Mouse (Mus musculus): ENCODE measurements around the gene Klf5. TPM values are rescaled to one million over a fixed set of nuclear protein-coding genes. Genes with fewer than 3 reads are reported as not detected.

Klf5 gene
- total RNA-seq (2017) = 1.2 and 1.3 TPM in 2 replicates

DNA sequence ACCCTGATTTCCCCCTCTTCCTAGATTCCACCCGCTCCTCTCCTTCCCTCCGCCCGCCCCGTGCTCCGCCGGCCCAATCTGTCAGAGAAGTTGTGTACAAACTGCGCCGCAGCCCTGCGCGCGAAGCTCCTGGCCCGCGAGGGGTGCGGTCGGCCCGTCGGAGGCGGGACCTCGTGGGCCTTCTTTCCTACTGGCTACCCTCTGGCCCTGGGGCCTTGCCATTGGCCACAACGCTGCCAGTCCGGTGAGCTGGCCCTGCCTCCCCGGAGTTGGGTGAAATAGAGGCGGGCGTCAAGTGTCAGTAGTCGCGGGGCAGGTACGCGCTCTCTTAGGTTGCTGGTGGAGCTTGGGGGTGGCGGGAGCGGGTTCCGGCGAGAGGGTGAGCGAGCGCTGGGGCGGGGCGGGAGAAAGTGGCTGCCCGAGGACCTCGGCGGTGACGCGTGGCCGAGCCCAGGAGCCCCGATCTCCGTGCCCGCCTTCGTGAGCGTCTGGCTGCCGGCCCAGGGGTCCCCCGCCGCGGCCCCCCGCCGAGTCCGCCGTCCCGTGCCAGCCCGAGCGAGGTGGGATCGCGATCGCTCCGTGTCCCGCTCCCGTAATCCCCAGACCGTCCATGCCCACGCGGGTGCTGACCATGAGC is at the start of gene Klf5:
TSS of gene Klf5 (plus strand) at position 307 of the 637 bp plus-strand sequence.
- ATAC-seq (replicated peaks; ENCODE audit: low read depth, poor library complexity, severe bottlenecking) = peak; percentile 98

DNA sequence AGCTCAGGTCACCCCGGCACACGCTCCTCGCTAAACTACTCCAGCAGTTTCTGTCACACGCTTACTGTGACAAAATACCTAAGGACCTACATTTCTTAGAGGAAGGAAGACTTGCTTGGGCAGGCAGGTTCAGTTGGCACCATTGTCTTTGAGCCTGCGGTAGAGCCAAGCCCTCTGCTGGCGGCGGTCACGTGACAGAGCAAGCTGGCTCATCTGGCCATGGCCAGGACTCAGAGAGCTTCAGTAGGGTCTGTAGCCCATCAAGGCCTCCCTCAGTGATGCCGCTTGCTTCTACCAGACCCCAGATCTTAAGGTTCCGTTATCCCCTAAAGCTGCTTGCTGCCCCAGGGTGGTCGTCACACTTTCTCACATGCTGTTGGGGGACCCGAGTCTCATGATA is 36.5 kb upstream of the Klf5 start:
- no peak for ATAC-seq (replicated peaks; ENCODE audit: low read depth, poor library complexity, severe bottlenecking)

DNA sequence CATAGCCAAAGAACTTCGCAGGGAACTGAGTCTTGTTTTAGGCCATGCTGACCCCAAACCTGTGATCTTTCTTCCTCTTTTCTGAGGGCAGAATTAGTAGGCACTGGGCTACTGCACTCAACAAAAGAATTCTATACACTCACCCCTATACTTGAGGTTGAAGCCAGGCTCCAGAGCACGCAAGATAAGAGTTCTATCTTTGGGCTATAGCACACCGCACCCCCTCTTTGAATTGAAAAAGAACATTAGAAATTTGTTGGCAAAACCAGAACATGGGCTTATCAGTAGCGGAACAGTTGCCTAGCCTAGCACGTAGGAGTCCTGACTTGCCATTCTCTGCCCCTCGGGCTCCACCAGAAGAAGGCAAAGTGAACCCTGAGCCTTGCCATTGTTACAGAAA is 34.7 kb upstream of the Klf5 start:
- ATAC-seq (replicated peaks; ENCODE audit: low read depth, poor library complexity, severe bottlenecking) = peak; percentile 62

DNA sequence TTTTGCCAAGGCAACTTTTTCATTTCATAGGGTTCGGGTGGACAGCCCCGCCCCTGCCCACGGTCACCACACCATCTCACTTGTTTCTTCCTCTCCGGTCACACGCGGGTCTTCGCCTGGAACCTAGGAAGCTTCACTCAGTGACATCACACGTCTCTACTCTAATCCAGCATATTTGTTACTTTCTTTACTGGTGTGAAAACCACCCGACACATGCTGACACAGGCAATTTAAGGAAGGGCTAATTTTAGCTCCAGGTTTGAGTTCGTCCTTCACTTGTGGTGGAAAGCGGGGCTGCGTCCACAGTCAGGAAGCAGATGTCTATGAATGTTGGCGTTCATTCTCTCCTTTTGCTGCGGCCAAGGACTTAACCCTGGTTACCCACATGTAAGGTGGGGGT is 32.7 kb upstream of the Klf5 start:
- peak; percentile 80 for ATAC-seq (replicated peaks; ENCODE audit: low read depth, poor library complexity, severe bottlenecking)

DNA sequence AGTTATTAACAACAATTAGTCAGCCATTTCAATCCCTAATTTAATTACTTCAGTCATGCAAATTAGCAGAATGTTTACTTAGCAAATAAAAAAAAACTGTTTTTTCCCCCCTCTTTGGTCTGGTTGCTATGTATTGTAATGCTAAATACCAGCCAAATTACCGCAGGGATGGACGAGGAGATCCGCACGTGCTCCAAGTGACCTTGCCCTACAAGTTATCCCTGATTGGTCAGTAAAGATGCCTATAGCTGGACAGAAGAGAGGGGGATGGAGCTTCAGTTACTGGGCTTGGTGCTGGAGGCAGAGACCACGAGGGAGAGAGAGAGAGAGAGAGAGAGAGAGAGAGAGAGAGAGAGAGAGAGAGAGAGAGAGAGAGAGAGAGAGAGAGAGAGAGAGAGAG is 31.7 kb upstream of the Klf5 start:
- ATAC-seq (replicated peaks; ENCODE audit: low read depth, poor library complexity, severe bottlenecking) = no peak

DNA sequence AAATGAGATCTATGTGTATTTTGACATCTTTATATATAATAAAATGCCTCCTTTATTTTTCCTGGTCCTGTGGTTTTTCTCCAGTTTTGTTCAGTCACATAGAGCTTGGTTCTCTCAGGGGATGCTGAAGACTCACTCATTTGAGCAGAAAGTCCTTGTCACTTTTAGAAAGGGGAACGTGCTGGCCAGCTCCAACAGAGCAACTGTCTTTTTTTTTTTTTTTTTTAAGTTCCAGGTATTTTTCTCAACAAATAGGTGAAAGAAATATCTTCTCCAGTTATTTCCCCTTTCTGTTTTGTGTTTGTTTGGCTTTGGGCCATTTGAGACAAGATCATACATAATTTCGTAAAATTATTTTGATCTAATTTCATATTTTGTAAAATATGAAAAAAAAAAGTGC is 24.4 kb upstream of the Klf5 start:
- no peak for ATAC-seq (replicated peaks; ENCODE audit: low read depth, poor library complexity, severe bottlenecking)

DNA sequence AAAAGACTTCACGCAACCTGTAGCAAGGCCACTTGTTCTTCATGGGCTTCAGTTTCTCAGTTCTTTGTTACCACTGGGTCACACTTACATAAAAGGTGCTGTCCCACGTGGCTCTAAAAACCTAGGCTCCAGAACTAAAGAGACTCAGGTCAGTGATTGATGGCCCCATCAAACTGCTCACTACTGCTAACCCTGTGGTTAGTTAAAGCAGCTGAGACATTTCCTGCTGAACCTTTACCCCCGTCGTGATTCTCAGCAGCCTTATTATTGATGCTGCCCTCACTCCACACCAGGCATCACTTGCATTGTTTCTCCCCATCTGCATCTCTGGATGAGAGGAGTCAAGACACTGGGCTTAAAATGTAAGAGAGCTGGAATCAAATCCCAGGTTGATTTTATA is 22.7 kb upstream of the Klf5 start:
- no peak for ATAC-seq (replicated peaks; ENCODE audit: low read depth, poor library complexity, severe bottlenecking)

DNA sequence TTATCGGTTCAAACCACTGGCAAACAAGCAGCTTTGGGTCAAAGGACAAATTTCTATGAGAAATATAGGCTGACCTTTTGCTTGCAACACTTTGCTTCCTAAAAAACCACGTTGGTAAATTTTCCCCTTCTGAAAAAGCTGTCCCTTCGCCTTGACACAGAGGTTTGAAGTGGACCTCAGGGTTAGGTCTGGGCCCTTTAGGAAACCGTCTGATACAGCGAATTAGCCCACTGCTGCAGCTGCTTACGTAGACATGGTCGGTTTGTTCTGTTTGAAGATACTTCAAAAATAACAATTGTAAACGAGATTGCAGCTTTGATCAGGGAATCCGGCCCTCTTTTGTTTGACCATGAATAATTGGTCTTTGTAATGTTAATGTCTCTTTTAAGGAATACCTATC is 20.2 kb upstream of the Klf5 start:
- no peak for ATAC-seq (replicated peaks; ENCODE audit: low read depth, poor library complexity, severe bottlenecking)

DNA sequence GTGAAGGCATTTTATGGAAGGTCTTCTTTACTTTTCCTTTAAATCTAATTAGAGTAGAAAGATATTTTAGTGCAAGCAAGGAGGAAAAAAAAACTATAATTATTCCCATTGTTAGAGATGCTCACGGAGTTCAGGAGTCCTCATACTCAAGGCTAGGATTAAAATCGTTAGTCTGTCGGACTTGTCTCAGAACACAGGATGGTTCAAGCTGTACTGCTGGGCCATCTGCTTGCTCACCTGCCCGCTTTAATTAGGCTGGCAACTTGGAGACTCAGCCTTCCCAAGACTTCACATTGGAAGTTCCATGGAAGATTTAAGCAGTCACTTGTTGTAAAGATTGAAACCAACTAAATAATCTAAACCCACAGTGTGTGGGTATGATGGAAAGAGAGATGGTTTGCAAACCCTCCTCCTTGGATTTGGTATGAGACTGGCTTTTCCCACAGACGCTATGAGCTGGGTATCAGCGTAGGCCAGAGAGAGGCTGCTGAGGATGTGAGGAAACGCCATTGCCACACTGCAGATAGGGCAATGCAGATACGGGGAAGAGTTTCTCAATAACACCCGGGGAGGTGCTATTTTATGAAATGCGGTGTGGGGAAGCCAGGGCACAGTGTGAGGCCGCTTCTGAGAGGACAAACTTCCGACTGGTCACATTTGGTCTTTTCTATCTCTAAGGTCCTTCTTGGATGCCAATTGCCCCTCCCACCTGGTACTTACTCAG is 19.6 kb upstream of the Klf5 start:
- peak; percentile 87 for ATAC-seq (replicated peaks; ENCODE audit: low read depth, poor library complexity, severe bottlenecking)

DNA sequence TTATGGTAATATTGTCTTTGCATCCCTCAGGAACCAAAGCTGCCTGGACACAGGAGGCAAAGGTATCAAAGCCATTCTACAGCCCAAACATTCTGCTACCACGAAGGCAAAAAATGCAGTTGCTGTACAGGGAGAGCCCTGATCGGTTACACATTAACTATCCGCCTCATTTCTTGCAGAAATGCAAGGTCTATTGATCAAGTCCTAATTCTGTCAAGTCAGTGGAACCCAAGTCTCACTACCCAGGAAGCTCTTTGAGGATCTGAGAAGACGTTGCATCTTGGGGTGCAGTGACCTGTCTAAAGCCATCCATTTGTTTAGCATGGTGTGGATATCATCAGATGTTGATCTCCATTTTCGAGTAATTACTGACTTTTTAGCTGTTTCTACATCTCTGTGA is 18.1 kb upstream of the Klf5 start:
- ATAC-seq (replicated peaks; ENCODE audit: low read depth, poor library complexity, severe bottlenecking) = no peak

DNA sequence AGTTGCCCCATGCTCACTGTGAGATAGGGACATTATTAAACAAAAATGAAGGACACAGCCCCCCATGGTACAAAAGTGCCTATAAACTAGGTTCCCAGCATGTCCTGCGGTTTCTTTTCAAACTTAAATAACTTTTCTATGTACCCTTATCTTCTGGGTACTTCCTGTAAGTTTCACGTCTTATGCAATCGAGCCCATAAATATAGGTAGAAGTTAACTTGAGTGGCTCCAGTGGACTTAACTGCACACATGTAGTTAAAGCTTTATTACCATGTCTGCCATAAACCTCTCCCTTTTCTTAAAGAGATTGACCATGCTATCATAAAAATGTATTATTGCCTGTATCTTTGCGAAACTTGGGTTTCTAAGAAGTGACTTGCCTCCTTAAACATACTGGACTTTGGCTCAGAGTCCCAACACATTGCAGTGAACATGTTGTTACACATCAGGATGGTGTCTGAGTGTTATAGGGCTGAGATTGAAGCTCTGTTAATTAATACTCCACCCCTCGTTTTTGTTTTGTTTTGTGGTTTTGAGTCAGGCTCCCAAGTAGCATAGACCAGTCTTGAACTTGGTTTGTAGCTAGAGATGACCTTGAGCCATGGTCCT is 17.6 kb upstream of the Klf5 start:
- ATAC-seq (replicated peaks; ENCODE audit: low read depth, poor library complexity, severe bottlenecking) = peak; percentile 52

DNA sequence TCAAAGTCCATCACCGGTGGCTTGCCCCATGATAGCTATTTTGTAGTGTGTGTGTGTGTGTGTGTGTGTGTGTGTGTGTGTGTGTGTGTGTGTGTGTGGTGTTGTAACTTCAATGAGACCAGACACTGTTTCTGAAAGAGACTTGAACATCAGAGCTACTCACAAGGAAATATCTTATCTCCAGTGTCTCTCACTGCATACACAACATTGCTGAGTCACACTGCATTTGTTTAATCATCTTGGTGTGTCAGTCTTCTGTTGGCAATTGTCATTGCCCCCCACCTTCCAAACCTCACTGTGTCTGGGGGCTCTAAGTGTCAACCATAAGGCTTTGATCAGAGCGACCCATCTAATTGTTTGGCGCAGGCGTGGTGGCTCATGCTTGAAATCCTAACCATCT is 13.0 kb upstream of the Klf5 start:
- ATAC-seq (replicated peaks; ENCODE audit: low read depth, poor library complexity, severe bottlenecking) = peak; percentile 52

DNA sequence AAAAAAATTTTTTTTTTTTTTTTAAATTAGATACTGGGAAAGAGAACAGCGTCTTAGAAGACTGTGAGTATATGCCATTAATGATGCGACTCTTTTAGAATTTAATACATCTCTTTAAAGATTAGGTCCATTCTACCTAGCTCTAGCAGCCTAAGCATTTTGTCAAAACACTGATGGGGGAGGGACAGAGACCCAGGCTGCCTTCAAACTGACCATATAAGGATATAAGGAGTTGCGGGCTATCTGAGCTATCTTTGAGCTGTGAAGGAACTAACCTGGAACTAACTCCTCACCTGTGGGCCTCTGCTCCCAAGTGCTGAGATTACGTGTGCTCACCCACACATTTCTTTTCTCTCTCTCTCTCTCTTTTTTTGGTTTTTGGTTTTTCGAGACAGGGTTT is 6.3 kb upstream of the Klf5 start:
- ATAC-seq (replicated peaks; ENCODE audit: low read depth, poor library complexity, severe bottlenecking) = no peak

DNA sequence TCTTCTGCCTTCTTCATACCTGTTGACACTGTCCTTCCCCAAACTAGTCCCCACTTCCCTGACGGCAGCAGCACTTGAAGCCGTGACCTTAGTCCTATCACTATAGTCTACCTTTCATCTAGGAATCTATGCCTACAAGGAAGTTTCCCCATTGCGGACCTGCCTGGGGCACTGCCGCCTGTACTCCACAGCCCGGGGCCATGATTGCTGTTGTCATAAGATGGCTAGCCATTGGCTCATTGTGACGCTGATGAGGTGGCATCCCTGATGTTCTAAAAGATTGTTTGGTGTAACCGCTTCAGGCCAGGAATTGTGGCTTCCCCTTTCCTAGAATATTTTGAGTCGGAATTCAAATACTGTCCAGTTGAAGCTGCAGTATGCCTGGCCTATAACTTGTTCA is 4.1 kb upstream of the Klf5 start:
- ATAC-seq (replicated peaks; ENCODE audit: low read depth, poor library complexity, severe bottlenecking) = no peak

DNA sequence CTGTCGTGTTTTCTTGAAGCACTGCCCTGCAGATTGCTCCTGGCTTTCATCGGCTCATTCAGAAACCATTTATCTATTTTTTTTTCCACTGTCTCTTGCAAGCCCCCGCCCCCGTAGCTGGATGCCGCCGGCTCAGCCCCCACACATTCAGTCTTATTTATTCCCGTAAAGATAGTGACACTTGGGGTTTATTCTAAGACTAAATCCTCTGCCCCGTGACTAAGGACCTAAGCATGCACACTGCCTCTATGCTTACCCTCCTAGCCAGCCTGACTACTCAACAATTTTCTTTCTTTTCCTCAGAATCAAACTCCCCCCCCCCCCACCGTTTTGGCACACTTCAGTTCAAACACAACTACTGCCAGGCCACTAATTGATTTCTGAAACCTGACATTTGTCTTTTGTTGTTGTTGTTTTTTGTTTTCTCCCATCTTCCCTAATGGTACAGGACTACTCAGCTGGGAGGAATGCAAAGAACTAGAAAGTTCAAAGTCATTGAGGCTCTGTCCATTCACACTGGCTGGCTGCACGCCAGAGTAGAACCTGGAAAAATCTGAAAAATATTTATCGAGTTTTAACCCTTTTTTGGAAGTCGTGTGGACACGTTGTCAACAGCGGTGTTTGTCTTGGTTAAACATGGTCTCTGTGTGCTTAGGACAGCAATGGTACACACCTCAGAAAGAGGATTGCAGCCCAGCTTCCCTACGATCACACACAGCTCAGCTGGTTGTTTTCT is 2.7 kb upstream of the Klf5 start:
- ATAC-seq (replicated peaks; ENCODE audit: low read depth, poor library complexity, severe bottlenecking) = no peak

DNA sequence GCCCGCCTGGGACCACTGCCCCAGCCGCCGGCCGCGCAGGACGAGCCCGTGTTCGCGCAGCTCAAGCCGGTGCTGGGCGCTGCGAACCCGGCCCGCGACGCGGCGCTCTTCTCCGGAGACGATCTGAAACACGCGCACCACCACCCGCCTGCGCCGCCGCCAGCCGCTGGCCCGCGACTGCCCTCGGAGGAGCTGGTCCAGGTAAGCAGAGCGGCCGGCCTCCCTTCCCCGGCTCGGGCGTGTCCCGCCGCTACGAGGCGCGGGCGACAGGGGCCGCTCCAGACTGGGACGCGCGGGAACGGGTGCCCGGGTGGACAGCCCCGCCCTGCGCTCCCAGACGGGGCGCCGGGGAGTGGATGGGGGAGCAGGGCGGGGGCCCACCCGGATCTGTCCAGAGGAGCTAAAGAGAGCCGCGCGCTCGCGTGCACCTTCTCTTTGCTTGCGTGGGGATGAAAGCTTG is 561 bp downstream of the Klf5 start:
- peak; percentile 7; the same call in 1 of the 2 replicates for ATAC-seq (replicated peaks; ENCODE audit: low read depth, poor library complexity, severe bottlenecking)

DNA sequence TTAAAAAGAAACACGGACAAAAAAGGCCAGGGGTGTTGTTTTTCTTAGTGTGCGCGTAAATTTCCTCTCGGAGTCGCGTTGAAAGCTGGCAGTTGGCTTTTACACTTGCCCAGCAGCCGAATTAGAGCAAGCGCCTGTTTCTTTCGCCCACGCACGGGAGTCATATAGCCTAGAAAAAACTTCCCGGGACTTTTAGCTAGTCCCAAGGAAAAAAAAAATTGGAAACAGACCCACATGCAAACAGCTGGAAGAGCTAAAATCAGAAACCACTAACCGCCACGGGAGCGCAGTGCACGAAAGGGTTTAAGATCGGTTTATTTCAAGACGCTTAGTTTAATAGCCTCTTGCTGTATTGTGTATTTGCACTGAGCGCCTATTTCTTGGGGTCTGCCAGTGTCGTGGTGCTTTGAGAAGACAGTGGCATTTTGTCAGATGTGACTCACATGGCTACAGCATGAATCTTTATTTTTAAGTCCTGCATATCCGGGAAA is 1.3 kb downstream of the Klf5 start:
- ATAC-seq (replicated peaks; ENCODE audit: low read depth, poor library complexity, severe bottlenecking) = no peak

DNA sequence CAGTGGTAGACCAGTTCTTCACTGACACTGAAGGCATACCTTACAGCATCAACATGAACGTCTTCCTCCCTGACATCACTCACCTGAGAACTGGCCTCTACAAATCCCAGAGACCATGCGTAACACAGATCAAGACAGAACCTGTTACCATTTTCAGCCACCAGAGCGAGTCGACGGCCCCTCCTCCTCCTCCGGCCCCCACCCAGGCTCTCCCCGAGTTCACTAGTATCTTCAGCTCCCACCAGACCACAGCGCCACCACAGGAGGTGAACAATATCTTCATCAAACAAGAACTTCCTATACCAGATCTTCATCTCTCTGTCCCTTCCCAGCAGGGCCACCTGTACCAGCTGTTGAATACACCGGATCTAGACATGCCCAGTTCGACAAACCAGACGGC is 3.0 kb downstream of the Klf5 start:
- ATAC-seq (replicated peaks; ENCODE audit: low read depth, poor library complexity, severe bottlenecking) = no peak

DNA sequence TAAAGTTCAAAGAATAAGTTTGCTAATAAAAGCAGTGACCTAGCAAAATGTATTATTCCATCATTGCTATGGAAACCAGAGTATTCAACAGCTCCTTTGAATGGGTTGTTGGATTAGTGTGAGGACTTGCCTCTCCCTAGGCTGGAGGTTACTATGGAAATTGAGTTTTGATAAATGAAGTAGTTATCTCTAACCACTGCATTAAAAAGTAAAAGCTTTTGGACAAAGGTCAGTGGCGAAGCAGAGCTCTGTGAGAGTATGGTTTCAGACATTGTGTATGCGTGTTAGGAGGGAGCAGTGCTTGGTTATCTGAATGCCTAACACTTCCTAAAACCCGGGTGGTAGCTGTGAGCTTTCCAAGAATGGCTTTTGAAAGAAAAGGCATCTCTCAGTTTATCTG is 5.9 kb downstream of the Klf5 start:
- no peak for ATAC-seq (replicated peaks; ENCODE audit: low read depth, poor library complexity, severe bottlenecking)

DNA sequence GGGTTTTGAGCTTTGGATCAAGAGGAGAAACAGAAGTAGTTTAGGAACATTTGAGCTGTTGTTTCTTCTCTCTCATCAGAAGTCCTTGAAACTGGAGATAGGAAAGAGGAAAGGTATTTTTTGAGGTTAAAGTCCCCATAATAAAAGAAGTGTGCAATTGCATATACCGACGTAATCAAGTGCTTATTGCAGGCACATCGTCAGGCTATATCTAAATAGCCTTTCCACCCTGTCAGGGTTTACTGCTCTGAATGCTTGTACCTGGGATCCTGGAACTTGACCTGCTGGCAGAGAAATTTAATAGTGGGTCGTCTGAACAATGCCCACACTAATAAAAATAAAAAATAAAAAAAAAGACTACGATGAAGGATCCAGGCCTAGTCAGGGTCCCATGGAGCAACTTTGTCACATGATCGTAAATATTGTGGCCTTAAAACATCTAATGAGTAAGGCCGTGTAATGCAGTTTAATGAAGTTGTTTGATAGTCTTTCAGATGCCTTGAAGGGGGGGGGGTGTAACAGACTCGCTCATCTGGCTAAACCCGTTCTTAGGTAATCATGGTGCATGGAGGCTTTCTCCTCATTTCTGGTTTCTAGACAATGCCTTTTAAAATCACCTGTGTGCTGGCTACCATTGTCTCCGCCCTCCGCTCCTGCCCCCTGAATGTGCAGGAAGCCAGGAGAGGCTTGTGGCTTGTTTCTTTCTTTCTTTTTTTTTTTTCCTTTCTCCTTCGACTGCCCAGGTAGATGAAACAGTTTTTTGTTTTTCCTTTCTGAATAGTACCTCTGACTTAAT is 6.7 kb downstream of the Klf5 start:
- ATAC-seq (replicated peaks; ENCODE audit: low read depth, poor library complexity, severe bottlenecking) = no peak

Data from common myeloid progenitor, adult 5-6 weeks (primary cell).